Mouse (Mus musculus) hindbrain, embryonic 14.5 days (tissue): ENCODE results near the gene Ccm2. TPM values are rescaled to one million over a fixed set of nuclear protein-coding genes. Genes with fewer than 3 reads are reported as not detected.

Source experiments
- ATAC-seq: fragments of 200-750 bp; cut with Nextera tagmentation; 2 replicates; pipeline ENCODE4 v1.8.0; 2017; ENCODE audit warnings: moderate number of reproducible peaks, mild to moderate bottlenecking, moderate TSS enrichment, moderate library complexity; ENCODE audit not compliant: low FRiP score
- DNase-seq: peaks from one replicate; pipeline ENCODE4 v3.0.0-alpha.2; 2015; ENCODE audit warnings: low spot score
- H3K27ac ChIP-seq: fragments of 300-500 bp; sonication (generic); 2 replicates; pipeline ENCODE4 v1.5.1; 2014; ENCODE audit warnings: mild to moderate bottlenecking, moderate library complexity
- H3K27me3 ChIP-seq: fragments of 300-500 bp; sonication (generic); 2 replicates; pipeline ENCODE4 v1.6.1; 2014; ENCODE audit warnings: mild to moderate bottlenecking, low read length, mixed read lengths; ENCODE audit not compliant: control insufficient read depth, insufficient read depth
- H3K36me3 ChIP-seq: fragments of 300-500 bp; sonication (generic); replicated peaks from 2 replicates; pipeline ENCODE4 v1.6.1; 2014; ENCODE audit not compliant: control insufficient read depth, insufficient read depth
- H3K4me1 ChIP-seq: fragments of 300-500 bp; sonication (generic); replicated peaks from 2 replicates; pipeline ENCODE4 v1.6.1; 2014; ENCODE audit warnings: antibody characterized with exemption, low read length, mixed read lengths; ENCODE audit not compliant: control insufficient read depth, insufficient read depth
- H3K4me2 ChIP-seq: fragments of 300-500 bp; sonication (generic); replicated peaks from 2 replicates; pipeline ENCODE4 v1.6.1; 2014; ENCODE audit warnings: mild to moderate bottlenecking, moderate library complexity
- H3K4me3 ChIP-seq: fragments of 300-500 bp; sonication (generic); replicated peaks from 2 replicates; pipeline ENCODE4 v1.5.1; 2014; ENCODE audit warnings: mild to moderate bottlenecking, low read length
- H3K9ac ChIP-seq: fragments of 300-500 bp; sonication (generic); 2 replicates; pipeline ENCODE4 v1.6.1; 2014
- H3K9me3 ChIP-seq: fragments of 300-500 bp; sonication (generic); 2 replicates; pipeline ENCODE4 v1.6.1; 2016; ENCODE audit warnings: low read length; ENCODE audit not compliant: control insufficient read depth
- WGBS: fragments of 180-500 bp; shearing (Covaris S2); extraction: QIAGEN DNeasy Blood & Tissue Kit; methylation state at CpG from one replicate; pipeline ENCODE4 v1.1.7; 2014; 5-methylcytosine and 5-hydroxymethylcytosine counted together
- polyA plus RNA-seq: library from polyadenylated mRNA; unstranded; fragments of >200 nt; fragmentation: Nextera tagmentation; extraction: Ambion mirVana; gene quantifications from 2 replicates; pipeline ENCODE4 v1.2.1, GENCODE M21; 2014

Ccm2 gene
- polyA plus RNA-seq, 1 experiment from 2014 or later, result 89.4 TPM

GRCm38 (mm10) chr11:6588295-6588694 lies 41.6 kb downstream of the Ccm2 start:
- H3K27me3 ChIP-seq, result no peaks in the 10 kb centered on the region
- no peak overlapping the region for H3K4me3 ChIP-seq
- no peak overlapping the region for H3K4me2 ChIP-seq
- H3K9ac ChIP-seq, result no peak overlapping the region
- H3K4me1 ChIP-seq, result no peaks in the 10 kb centered on the region
- H3K36me3 ChIP-seq, result peaks cover 74% of the 10 kb centered on the region
- ATAC-seq (no peak), DNase-seq (no peak)
- H3K9me3 ChIP-seq, result no peaks in the 10 kb centered on the region
- WGBS, result 92% methylated on average over 7 of the region's 7 CpGs
- H3K27ac ChIP-seq, result no peak overlapping the region

GRCm38 (mm10) chr11:6589838-6590237 lies 43.2 kb downstream of the Ccm2 start:
- peaks cover 82% of the 10 kb centered on the region for H3K36me3 ChIP-seq
- DNase-seq (no peak), ATAC-seq (no peak)
- no peaks in the 10 kb centered on the region for H3K27me3 ChIP-seq
- no peaks in the 10 kb centered on the region for H3K9me3 ChIP-seq
- no peak overlapping the region for H3K9ac ChIP-seq
- no peaks in the 10 kb centered on the region for H3K4me1 ChIP-seq
- no peak overlapping the region for H3K4me3 ChIP-seq
- WGBS, result 94% methylated on average over 7 of the region's 7 CpGs
- H3K4me2 ChIP-seq, result no peak overlapping the region
- no peak overlapping the region for H3K27ac ChIP-seq

- Histone ChIP-seq H3K9ac (no peak overlapping the region), H3K36me3 (peaks cover 87% of the 10 kb centered on the region), H3K27ac (no peak overlapping the region), H3K27me3 (no peaks in the 10 kb centered on the region), H3K9me3 (no peaks in the 10 kb centered on the region), H3K4me2 (no peak overlapping the region), H3K4me3 (no peak overlapping the region), H3K4me1 (no peaks in the 10 kb centered on the region)
- no peak for ATAC-seq
- DNase-seq, result no peak
- WGBS, result 83% methylated on average over 10 of the region's 10 CpGs
Observed at GRCm38 (mm10) chr11:6590933-6591675, 44.4 kb downstream of the Ccm2 start.

GRCm38 (mm10) chr11:6593406-6593805 lies 46.7 kb downstream of the Ccm2 start:
- H3K27me3 ChIP-seq, result no peaks in the 10 kb centered on the region
- no peak for DNase-seq
- H3K4me2 ChIP-seq, result no peak overlapping the region
- peaks cover 6% of the 10 kb centered on the region for H3K4me1 ChIP-seq
- H3K9ac ChIP-seq, result no peak overlapping the region
- WGBS, result 63% methylated on average over 11 of the region's 11 CpGs
- ATAC-seq, result no peak
- H3K27ac ChIP-seq, result no peak overlapping the region
- H3K4me3 ChIP-seq, result no peak overlapping the region
- H3K36me3 ChIP-seq, result peaks cover 96% of the 10 kb centered on the region
- no peaks in the 10 kb centered on the region for H3K9me3 ChIP-seq

GRCm38 (mm10) chr11:6594845-6595244 lies 48.2 kb downstream of the Ccm2 start:
- ATAC-seq (no peak), DNase-seq (no peak)
- H3K27ac ChIP-seq, result no peak overlapping the region
- no peak overlapping the region for H3K9ac ChIP-seq
- no peaks in the 10 kb centered on the region for H3K9me3 ChIP-seq
- H3K27me3 ChIP-seq, result no peaks in the 10 kb centered on the region
- peaks cover 20% of the 10 kb centered on the region for H3K4me1 ChIP-seq
- peaks cover 83% of the 10 kb centered on the region for H3K36me3 ChIP-seq
- WGBS, result 85% methylated on average over 6 of the region's 6 CpGs
- H3K4me2 ChIP-seq, result no peak overlapping the region
- H3K4me3 ChIP-seq, result no peak overlapping the region

- Histone ChIP-seq H3K4me1 (peaks cover 25% of the 10 kb centered on the region), H3K9me3 (no peaks in the 10 kb centered on the region), H3K27me3 (no peaks in the 10 kb centered on the region), H3K27ac (no peak overlapping the region), H3K4me2 (no peak overlapping the region), H3K9ac (no peak overlapping the region), H3K4me3 (no peak overlapping the region), H3K36me3 (peaks cover 83% of the 10 kb centered on the region)
- 93% methylated on average over 5 of the region's 5 CpGs for WGBS
- no peak for DNase-seq
- ATAC-seq, result no peak
Observed at GRCm38 (mm10) chr11:6595339-6595738, 48.7 kb downstream of the Ccm2 start.

- Histone ChIP-seq H3K9ac (no peak overlapping the region), H3K4me2 (no peak overlapping the region), H3K4me3 (no peak overlapping the region), H3K4me1 (peaks cover 32% of the 10 kb centered on the region), H3K27ac (no peak overlapping the region), H3K36me3 (peaks cover 83% of the 10 kb centered on the region), H3K27me3 (no peaks in the 10 kb centered on the region), H3K9me3 (no peaks in the 10 kb centered on the region)
- 98% methylated on average over 6 of the region's 6 CpGs for WGBS
- DNase-seq (no peak), ATAC-seq (no peak)
Observed at GRCm38 (mm10) chr11:6596205-6596604, 49.5 kb downstream of the Ccm2 start.

- WGBS, result 81% methylated on average over 3 of the region's 3 CpGs
- H3K4me3 ChIP-seq, result no peak overlapping the region
- H3K9ac ChIP-seq, result no peak overlapping the region
- H3K27me3 ChIP-seq, result no peaks in the 10 kb centered on the region
- H3K4me1 ChIP-seq, result peaks cover 35% of the 10 kb centered on the region
- peaks cover 83% of the 10 kb centered on the region for H3K36me3 ChIP-seq
- H3K9me3 ChIP-seq, result no peaks in the 10 kb centered on the region
- no peak overlapping the region for H3K27ac ChIP-seq
- ATAC-seq (no peak), DNase-seq (no peak)
- no peak overlapping the region for H3K4me2 ChIP-seq
Observed at GRCm38 (mm10) chr11:6596616-6597015, 49.9 kb downstream of the Ccm2 start.

- ATAC-seq, result no peak
- Histone ChIP-seq H3K4me2 (no peak overlapping the region), H3K4me1 (peaks cover 39% of the 10 kb centered on the region), H3K9me3 (no peaks in the 10 kb centered on the region), H3K27ac (peak overlapping the region; percentile 78; the same call in 1 of the 2 replicates), H3K4me3 (no peak overlapping the region), H3K36me3 (peaks cover 83% of the 10 kb centered on the region), H3K27me3 (no peaks in the 10 kb centered on the region), H3K9ac (no peak overlapping the region)
- peak; percentile 25 for DNase-seq
- WGBS, result 66% methylated on average over 7 of the region's 7 CpGs
Observed at GRCm38 (mm10) chr11:6597523-6597922, 50.8 kb downstream of the Ccm2 start.
